Comparison of ENCODE assay signal across 9 mouse cellular contexts in genomic region chr19:55925804-55926521, GRCm38 (mm10).
DNase-seq lines count a peak whose midpoint lies in the region; ATAC-seq and TF ChIP-seq lines count a peak whose summit lies in the region.
"Had no signal": no experiment of that assay in that cellular context is flagged by ENCODE, and none has a peak within 500 bp of the region (broad histone marks: within the 10 kb centered on the region; RNA-seq: fewer than 3 reads in every experiment).

No protein-coding gene starts in this region.

- peak overlapping the region; percentile 54 for H3K4me3 ChIP-seq in megakaryocyte, embryonic 14.5 days (replicated peaks)
- no peak overlapping the region for H3K4me3 ChIP-seq in stomach, embryonic 15.5 days (replicated peaks)
- H3K4me3 ChIP-seq: hindbrain, embryonic 12.5 days had no signal

- no peaks in the 10 kb centered on the region for H3K36me3 ChIP-seq in megakaryocyte, embryonic 14.5 days (replicated peaks; ENCODE audit: low read length)
- peaks cover 32% of the 10 kb centered on the region for H3K36me3 ChIP-seq in stomach, embryonic 15.5 days

- no peak for TF ChIP-seq POLR2A in brain, embryonic 14.5 days (IDR thresholded peaks at IDR 0.05; ENCODE audit: borderline replicate concordance, extremely low read depth, insufficient read depth, insufficient read length, poor library complexity, severe bottlenecking)

- no peak overlapping the region for H3K4me2 ChIP-seq in stomach, embryonic 15.5 days
- H3K4me2 ChIP-seq: hindbrain, embryonic 12.5 days had no signal

- intact Hi-C loops in heart, postnatal 10 days (cut with DNase I): no loop called here

- ATAC-seq in megakaryocyte, adult 5-6 weeks (ENCODE audit: poor library complexity, severe bottlenecking): no peak
- ATAC-seq in stomach, embryonic 15.5 days (ENCODE audit: insufficient read depth, low FRiP score, low read depth): peak; percentile 44; the same call in 1 of the 2 replicates

- H3K9me3 ChIP-seq in megakaryocyte, embryonic 14.5 days: peaks cover 6% of the 10 kb centered on the region
- H3K9me3 ChIP-seq in stomach, embryonic 15.5 days: no peaks in the 10 kb centered on the region
- H3K9me3 ChIP-seq: hindbrain, embryonic 12.5 days had no signal

- no peak overlapping the region for H3K9ac ChIP-seq in stomach, embryonic 15.5 days
- H3K9ac ChIP-seq: hindbrain, embryonic 12.5 days had no signal

- 80% methylated on average over 16 of the region's 16 CpGs for WGBS in stomach, embryonic 15.5 days

- no peak for TF ChIP-seq CTCF in brain, embryonic 14.5 days (IDR thresholded peaks at IDR 0.05; ENCODE audit: borderline replicate concordance, extremely low read depth, insufficient read depth, insufficient read length)

- no peaks in the 10 kb centered on the region for H3K27me3 ChIP-seq in megakaryocyte, embryonic 14.5 days (replicated peaks)
- H3K27me3 ChIP-seq in stomach, embryonic 15.5 days (replicated peaks): no peaks in the 10 kb centered on the region
- H3K27me3 ChIP-seq: hindbrain, embryonic 12.5 days had no signal

- H3K4me1 ChIP-seq in megakaryocyte, embryonic 14.5 days: no peaks in the 10 kb centered on the region
- H3K4me1 ChIP-seq in stomach, embryonic 15.5 days: no peaks in the 10 kb centered on the region

- H3K27ac ChIP-seq in stomach, embryonic 15.5 days: no peak overlapping the region
- H3K27ac ChIP-seq: hindbrain, embryonic 12.5 days had no signal

- DNase-seq in brain, embryonic 14.5 days (ENCODE audit: low read depth): peak; percentile 68
- DNase-seq in liver: peak; percentile 64
- DNase-seq in right cerebral cortex, postnatal 25 days: no peak
- no peak for DNase-seq in heart, postnatal 10 days
- DNase-seq in cerebellum, adult 11-12 months: no peak

Comparison
In these comparisons a context has a peak if more than half of its experiments do, and no peak if none do; other contexts are left out.
1. DNase-seq: peak in brain, embryonic 14.5 days (single experiment) and liver (single experiment); none in right cerebral cortex, postnatal 25 days (single experiment), heart, postnatal 10 days (0 of 2) and cerebellum, adult 11-12 months (single experiment).